Mouse (Mus musculus) bone marrow, adult 2 months (tissue): ENCODE measurements around the gene Syn3.

Experiments
- CTCF ChIP-seq: fragments of 200-500 bp; IDR thresholded peaks from 2 replicates; pipeline ENCODE4 v1.5.1; 2011; ENCODE audit warnings: low read length, control low read depth; ENCODE audit not compliant: control insufficient read depth, insufficient read depth
- POLR2A ChIP-seq: fragments of 200-500 bp; IDR thresholded peaks from 2 replicates; pipeline ENCODE4 v1.6.1; 2011; ENCODE audit warnings: low read depth, mild to moderate bottlenecking, control low read depth, low read length, borderline replicate concordance; ENCODE audit not compliant: control insufficient read depth

- TF ChIP-seq POLR2A (no peak), CTCF (no peak)
Observed at GRCm38 (mm10) chr10:86303495-86303876, 195.2 kb downstream of the Syn3 start.
